Mouse (Mus musculus): ENCODE measurements around the gene Npas2.

DNA sequence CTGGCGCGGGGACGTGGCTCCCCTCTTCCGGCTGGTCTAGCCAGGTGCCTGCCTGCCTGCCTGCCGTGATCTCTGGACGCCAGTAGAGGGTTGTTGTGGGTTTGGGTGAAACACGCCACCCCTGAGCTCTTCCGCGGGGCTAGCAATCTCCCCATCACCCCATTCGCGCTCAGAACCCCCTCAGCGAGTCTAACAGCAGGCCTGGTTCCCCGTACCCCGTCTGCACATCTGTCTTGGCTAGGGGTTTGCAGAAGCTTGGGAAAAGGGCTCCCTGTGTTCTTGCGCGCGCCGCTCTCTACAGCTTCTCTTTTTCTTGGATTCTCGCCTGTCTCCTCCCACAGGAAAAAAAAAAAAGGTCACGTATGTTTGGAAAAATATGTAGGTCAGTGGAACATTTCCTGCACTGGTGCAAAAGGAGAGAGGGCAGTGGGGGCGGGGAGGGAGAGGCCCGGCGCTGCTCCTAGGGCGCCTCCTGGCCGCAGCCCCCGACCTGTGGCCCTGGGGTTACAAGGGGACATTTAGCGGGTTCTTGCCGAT, 1.0 kb upstream of the Npas2 start:
- TF ChIP-seq POLR2A (IDR thresholded peaks at IDR 0.05; ENCODE audit: borderline replicate concordance, extremely low read depth, low read depth, low read length): no peak
- TF ChIP-seq CTCF (IDR thresholded peaks at IDR 0.05; ENCODE audit: insufficient read depth, low read length): no peak

All from lung, adult 2 months (tissue).